Mouse (Mus musculus): ENCODE data around the gene Gm35134.
"Not testable (repeated sequence)": the region's sequence is repeated elsewhere in the genome, so short reads cannot be mapped to it uniquely, and the experiment has no call there.

Gene Gm35134

DNA sequence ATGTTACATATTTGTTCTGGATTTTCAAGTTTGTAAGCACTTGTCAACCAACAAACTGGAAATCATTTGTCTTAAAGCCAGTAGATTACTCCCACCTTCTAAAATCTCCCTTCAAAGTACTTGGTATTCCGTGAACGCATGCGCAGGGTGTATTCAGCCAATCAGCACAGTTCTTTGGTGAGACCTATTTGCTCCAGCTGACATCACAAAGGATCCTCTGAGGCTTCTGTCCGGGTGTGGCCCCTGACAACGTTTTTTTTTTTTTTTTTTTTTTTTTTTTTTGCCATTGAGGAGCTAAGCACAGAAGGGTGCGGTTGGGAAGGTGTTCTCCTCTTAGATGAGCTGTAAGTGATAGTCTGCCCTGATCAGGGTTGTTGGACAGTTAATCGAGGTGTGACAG is at the start of gene Gm35134:
Gene Gm35134, plus strand, starts transcription at position 301 of the 400 bp plus-strand sequence.
- not testable (repeated sequence) for DNase-seq (ENCODE audit: low spot score in 2 of 2)
